Mouse (Mus musculus): Measurements from ENCODE around the gene Lce1l. TPM values are rescaled to one million over a fixed set of nuclear protein-coding genes. Genes with fewer than 3 reads are reported as not detected.

Lce1l gene
- polyA plus RNA-seq, 1 experiment from 2014 or later = not detected

DNA sequence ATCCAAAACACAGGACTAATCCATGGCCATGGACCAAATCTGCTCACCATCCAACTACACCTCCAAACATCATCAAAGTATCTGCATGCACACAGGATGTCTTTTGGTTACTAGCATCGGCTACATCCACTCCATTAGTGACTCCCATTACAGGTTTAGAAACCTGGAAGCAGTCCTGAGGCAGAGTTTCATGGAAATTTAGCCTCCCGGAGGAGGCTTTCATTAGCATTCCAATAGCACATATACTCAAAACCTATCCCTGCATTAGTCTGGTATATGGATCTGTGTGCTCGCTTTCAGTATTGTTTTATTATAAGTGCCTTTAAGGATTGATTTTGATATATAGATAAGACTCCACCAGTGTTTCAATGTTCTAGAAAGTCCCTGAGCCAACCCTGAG is 35.5 kb downstream of the Lce1l start:
- Histone ChIP-seq H3K27me3 (ENCODE audit: insufficient read depth, low read length) (no peaks in the 10 kb centered on the region), H3K36me3 (ENCODE audit: insufficient read depth) (no peaks in the 10 kb centered on the region), H3K9ac (no peak overlapping the region), H3K27ac (ENCODE audit: low read depth) (no peak overlapping the region), H3K4me3 (ENCODE audit: low read depth, low read length) (no peak overlapping the region), H3K4me1 (ENCODE audit: insufficient read depth) (no peaks in the 10 kb centered on the region), H3K9me3 (ENCODE audit: low read depth, low read length) (no peaks in the 10 kb centered on the region), H3K4me2 (no peak overlapping the region)
- 91% methylated on average over 3 of the region's 3 CpGs for WGBS
- no peak for TF ChIP-seq CTCF (IDR thresholded peaks at IDR 0.05; ENCODE audit: low read depth)
- no peak for ATAC-seq (ENCODE audit: insufficient read depth)
- no peak for DNase-seq

- Histone ChIP-seq H3K27ac (ENCODE audit: low read depth) (no peak within 1 kb of the TSS), H3K36me3 (ENCODE audit: insufficient read depth) (no peaks in the 10 kb centered on the region), H3K9ac (no peak within 1 kb of the TSS), H3K4me3 (ENCODE audit: low read depth, low read length) (no peak within 1 kb of the TSS), H3K4me1 (ENCODE audit: insufficient read depth) (no peaks in the 10 kb centered on the region), H3K27me3 (ENCODE audit: insufficient read depth, low read length) (no peaks in the 10 kb centered on the region), H3K4me2 (no peak within 1 kb of the TSS), H3K9me3 (ENCODE audit: low read depth, low read length) (no peaks in the 10 kb centered on the region)
- no peak for ATAC-seq (ENCODE audit: insufficient read depth)
- no peak for DNase-seq
- no peak for TF ChIP-seq CTCF (IDR thresholded peaks at IDR 0.05; ENCODE audit: low read depth)
Measured at GRCm38 (mm10) chr3:92807791-92808190, 43.3 kb downstream of the Lce1l start, which contains the start of gene Lce1k. TSS of gene Lce1k (minus strand) at chr3:92807891.

Other genes with a start within 250 kb of the Lce1l start
- gene 2210017I01Rik, start 243.8 kb downstream of the Lce1l start, polyA plus RNA-seq (2014; fragmentation: Nextera tagmentation; extraction: Ambion mirVana) = not detected in 2 replicates
- not detected in 2 replicates for gene Lce6a, start 229.6 kb downstream of the Lce1l start, polyA plus RNA-seq (2014; fragmentation: Nextera tagmentation; extraction: Ambion mirVana)
- gene Lce1a1, start 203.0 kb downstream of the Lce1l start, polyA plus RNA-seq (2014; fragmentation: Nextera tagmentation; extraction: Ambion mirVana) = not detected in 2 replicates
- gene Lce1b, start 194.4 kb downstream of the Lce1l start, polyA plus RNA-seq (2014; fragmentation: Nextera tagmentation; extraction: Ambion mirVana) = not detected in 2 replicates
- gene Lce1a2, start 181.0 kb downstream of the Lce1l start, polyA plus RNA-seq (2014; fragmentation: Nextera tagmentation; extraction: Ambion mirVana) = not detected in 2 replicates
- gene Lce1c, start 172.0 kb downstream of the Lce1l start, polyA plus RNA-seq (2014; fragmentation: Nextera tagmentation; extraction: Ambion mirVana) = not detected in 2 replicates
- not detected in 2 replicates for gene Lce1d, start 164.1 kb downstream of the Lce1l start, polyA plus RNA-seq (2014; fragmentation: Nextera tagmentation; extraction: Ambion mirVana)
- gene Lce1e, start 142.2 kb downstream of the Lce1l start, polyA plus RNA-seq (2014; fragmentation: Nextera tagmentation; extraction: Ambion mirVana) = not detected in 2 replicates
- gene Lce1f, start 130.9 kb downstream of the Lce1l start, polyA plus RNA-seq (2014; fragmentation: Nextera tagmentation; extraction: Ambion mirVana) = not detected in 2 replicates
- gene Gm38119, start 112.2 kb downstream of the Lce1l start, polyA plus RNA-seq (2014; fragmentation: Nextera tagmentation; extraction: Ambion mirVana) = not detected in 2 replicates
- gene Lce1g, start 98.9 kb downstream of the Lce1l start, polyA plus RNA-seq (2014; fragmentation: Nextera tagmentation; extraction: Ambion mirVana) = not detected in 2 replicates
- not detected in 2 replicates for gene Lce1h, start 86.2 kb downstream of the Lce1l start, polyA plus RNA-seq (2014; fragmentation: Nextera tagmentation; extraction: Ambion mirVana)
- gene Lce1i, start 72.4 kb downstream of the Lce1l start, polyA plus RNA-seq (2014; fragmentation: Nextera tagmentation; extraction: Ambion mirVana) = not detected in 2 replicates
- gene Lce1j, start 60.8 kb downstream of the Lce1l start, polyA plus RNA-seq (2014; fragmentation: Nextera tagmentation; extraction: Ambion mirVana) = not detected in 2 replicates
- gene Lce1k, start 43.4 kb downstream of the Lce1l start, polyA plus RNA-seq (2014; fragmentation: Nextera tagmentation; extraction: Ambion mirVana) = not detected in 2 replicates
- not detected in 2 replicates for gene Kprp, start 24.0 kb downstream of the Lce1l start, polyA plus RNA-seq (2014; fragmentation: Nextera tagmentation; extraction: Ambion mirVana)
- gene 2310050C09Rik, start 18.9 kb upstream of the Lce1l start, polyA plus RNA-seq (2014; fragmentation: Nextera tagmentation; extraction: Ambion mirVana) = not detected in 2 replicates
- gene Lce3a, start 74.9 kb upstream of the Lce1l start, polyA plus RNA-seq (2014; fragmentation: Nextera tagmentation; extraction: Ambion mirVana) = not detected in 2 replicates
- gene Lce3b, start 81.7 kb upstream of the Lce1l start, polyA plus RNA-seq (2014; fragmentation: Nextera tagmentation; extraction: Ambion mirVana) = not detected in 2 replicates
- not detected in 2 replicates for gene Lce3c, start 93.2 kb upstream of the Lce1l start, polyA plus RNA-seq (2014; fragmentation: Nextera tagmentation; extraction: Ambion mirVana)
- not detected in 2 replicates for gene Lce3d, start 106.1 kb upstream of the Lce1l start, polyA plus RNA-seq (2014; fragmentation: Nextera tagmentation; extraction: Ambion mirVana)
- gene Lce3e, start 115.8 kb upstream of the Lce1l start, polyA plus RNA-seq (2014; fragmentation: Nextera tagmentation; extraction: Ambion mirVana) = not detected in 2 replicates
- not detected in 2 replicates for gene Lce3f, start 140.9 kb upstream of the Lce1l start, polyA plus RNA-seq (2014; fragmentation: Nextera tagmentation; extraction: Ambion mirVana)
- not detected in 2 replicates for gene Crct1, start 164.4 kb upstream of the Lce1l start, polyA plus RNA-seq (2014; fragmentation: Nextera tagmentation; extraction: Ambion mirVana)
- not detected in 2 replicates for gene Lce1m, start 167.8 kb upstream of the Lce1l start, polyA plus RNA-seq (2014; fragmentation: Nextera tagmentation; extraction: Ambion mirVana)
- gene Gm4858, start 217.5 kb upstream of the Lce1l start, polyA plus RNA-seq (2014; fragmentation: Nextera tagmentation; extraction: Ambion mirVana) = not detected in 2 replicates